Mouse (Mus musculus) thymus, adult 2 months (tissue): ENCODE data around the gene Top3a.

Experiments used
- CTCF ChIP-seq: fragments of 200-500 bp; IDR thresholded peaks from 2 replicates; pipeline ENCODE4 v1.5.1; 2012; ENCODE audit warnings: mild to moderate bottlenecking, control low read depth, low read length, moderate library complexity, borderline replicate concordance; ENCODE audit not compliant: control insufficient read depth, poor library complexity, insufficient read depth; ENCODE audit errors: extremely low read depth
- POLR2A ChIP-seq: fragments of 200-500 bp; IDR thresholded peaks from 2 replicates; pipeline ENCODE4 v1.6.1; 2012; ENCODE audit warnings: mild to moderate bottlenecking, low read length, control low read depth, moderate library complexity; ENCODE audit not compliant: control insufficient read depth, poor library complexity, insufficient read depth; ENCODE audit errors: extremely low read depth

- TF ChIP-seq CTCF (no peak), POLR2A (no peak)
Measured at GRCm38 (mm10) chr11:60709481-60710465, 67.4 kb downstream of the Top3a start.
